Mouse (Mus musculus): Measurements from ENCODE around the gene Slc7a8.

DNA sequence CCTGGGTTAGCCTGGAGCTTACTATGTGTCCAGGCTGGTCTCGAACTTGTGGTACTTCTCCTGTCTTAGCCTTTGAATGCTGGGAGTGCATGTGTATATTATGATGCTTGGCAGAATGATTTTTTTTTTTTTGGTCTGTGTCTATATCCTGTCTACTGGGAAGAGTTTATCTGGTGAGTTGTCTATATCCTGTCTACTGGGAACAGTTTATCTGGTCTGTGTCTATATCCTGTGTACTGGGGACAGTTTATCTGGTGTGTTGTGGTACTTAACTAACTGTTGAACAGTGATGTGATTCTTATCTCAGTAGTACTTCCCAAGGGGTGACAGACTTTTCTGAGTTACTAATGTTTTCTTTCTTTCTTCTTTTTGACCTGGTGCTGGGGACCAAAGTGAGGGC lies 30.0 kb downstream of the Slc7a8 start:
- no peak for TF ChIP-seq POLR2A (IDR thresholded peaks at IDR 0.05; ENCODE audit: borderline replicate concordance, extremely low read depth, insufficient read depth, insufficient read length, poor library complexity, severe bottlenecking)
- no peak for TF ChIP-seq CTCF (IDR thresholded peaks at IDR 0.05; ENCODE audit: borderline replicate concordance, extremely low read depth, insufficient read depth, insufficient read length)

Data from brain, embryonic 14.5 days (tissue).